Mouse (Mus musculus): ENCODE data around the gene Snx29. TPM values are rescaled to one million over a fixed set of nuclear protein-coding genes. Genes with fewer than 3 reads are reported as not detected.
"Not testable (repeated sequence)": the region's sequence is repeated elsewhere in the genome, so short reads cannot be mapped to it uniquely, and the experiment has no call there.

Snx29 gene
- polyA plus RNA-seq, 1 experiment from 2014 or later = 12.5 TPM

DNA sequence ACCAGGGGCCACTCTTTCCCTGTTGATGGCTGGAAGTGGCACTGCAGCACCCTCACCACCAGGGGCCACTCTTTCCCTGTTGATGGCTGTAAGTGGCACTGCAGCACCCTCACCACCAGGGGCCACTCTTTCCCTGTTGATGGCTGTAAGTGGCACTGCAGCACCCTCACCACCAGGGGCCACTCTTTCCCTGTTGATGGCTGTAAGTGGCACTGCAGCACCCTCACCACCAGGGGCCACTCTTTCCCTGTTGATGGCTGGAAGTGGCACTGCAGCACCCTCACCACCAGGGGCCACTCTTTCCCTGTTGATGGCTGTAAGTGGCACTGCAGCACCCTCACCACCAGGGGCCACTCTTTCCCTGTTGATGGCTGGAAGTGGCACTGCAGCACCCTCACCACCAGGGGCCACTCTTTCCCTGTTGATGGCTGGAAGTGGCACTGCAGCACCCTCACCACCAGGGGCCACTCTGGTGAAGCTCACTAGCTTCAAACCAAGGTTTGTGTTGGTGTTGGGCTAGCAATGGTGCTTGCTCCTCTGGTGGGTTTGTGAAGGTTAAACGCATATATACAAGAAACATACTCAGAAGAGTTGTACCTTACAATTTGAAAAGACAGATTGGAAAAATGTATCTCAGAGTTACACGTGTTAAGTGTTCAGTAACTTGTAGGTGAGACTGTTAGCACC is 101.0 kb downstream of the Snx29 start:
- WGBS = 92% methylated on average over 2 of the region's 2 CpGs
- H3K4me3 ChIP-seq; H3K27me3 ChIP-seq (ENCODE audit: low read depth, poor library complexity, severe bottlenecking); H3K9me3 ChIP-seq (replicated peaks); H3K27ac ChIP-seq; DNase-seq (ENCODE audit: low spot score); H3K36me3 ChIP-seq; H3K4me1 ChIP-seq: not testable (repeated sequence)

DNA sequence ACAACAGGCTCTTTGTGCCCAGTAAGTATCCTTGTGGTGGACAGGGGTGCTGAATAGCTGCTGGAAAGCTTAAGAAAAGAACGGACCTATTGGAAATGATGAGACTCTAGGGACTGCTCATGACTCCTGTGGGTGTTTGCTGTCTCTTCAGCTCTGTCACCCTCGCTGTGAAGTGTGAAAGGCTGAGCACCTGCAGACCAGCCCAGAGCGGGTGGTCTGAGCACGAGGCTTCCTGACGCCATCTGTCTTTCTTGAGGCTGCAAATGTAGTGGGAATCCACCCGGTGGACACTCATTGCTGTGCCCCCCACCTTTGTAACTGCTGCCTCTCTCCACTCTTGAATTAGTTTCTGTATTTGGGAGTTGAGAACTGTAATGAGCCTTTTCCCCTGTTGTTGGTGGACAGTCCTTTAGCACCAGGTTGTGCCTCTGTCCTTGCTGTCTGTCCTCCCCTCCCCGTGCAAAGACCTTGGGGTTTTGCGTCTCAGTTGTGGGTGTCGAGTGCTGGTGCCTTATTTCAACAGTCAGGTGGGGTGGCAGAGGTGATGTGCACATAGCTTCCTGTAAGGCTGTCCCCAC is 101.9 kb downstream of the Snx29 start:
- Histone ChIP-seq H3K27ac (no peak overlapping the region), H3K36me3 (peaks cover 8% of the 10 kb centered on the region), H3K9me3 (replicated peaks) (no peaks in the 10 kb centered on the region), H3K4me1 (no peaks in the 10 kb centered on the region), H3K4me3 (no peak overlapping the region), H3K27me3 (ENCODE audit: low read depth, poor library complexity, severe bottlenecking) (no peaks in the 10 kb centered on the region)
- no peak for DNase-seq (ENCODE audit: low spot score)
- 91% methylated on average over 9 of the region's 9 CpGs for WGBS

DNA sequence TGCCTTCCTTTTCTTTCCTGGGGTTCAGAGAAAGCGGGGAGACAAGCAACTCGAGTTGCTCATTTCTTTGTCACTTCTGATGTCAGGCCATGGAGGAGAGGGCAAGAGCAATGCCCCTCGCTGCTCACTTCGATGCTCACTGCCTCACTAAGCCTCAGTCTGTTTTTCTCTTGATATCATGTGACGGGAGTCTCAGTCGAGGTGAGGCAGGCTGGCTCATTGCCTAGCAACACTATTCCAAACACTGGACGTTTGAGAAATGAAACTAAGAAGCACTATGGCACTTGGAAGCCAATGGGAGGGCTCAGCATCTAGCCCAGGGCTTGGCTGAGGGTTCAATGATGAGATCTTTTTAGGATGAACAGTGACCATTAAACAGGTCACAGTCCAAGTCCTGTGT is 102.6 kb downstream of the Snx29 start:
- Histone ChIP-seq H3K27ac (no peak overlapping the region), H3K4me1 (no peaks in the 10 kb centered on the region), H3K27me3 (ENCODE audit: low read depth, poor library complexity, severe bottlenecking) (no peaks in the 10 kb centered on the region), H3K4me3 (no peak overlapping the region), H3K9me3 (replicated peaks) (no peaks in the 10 kb centered on the region), H3K36me3 (peaks cover 8% of the 10 kb centered on the region)
- 80% methylated on average over 7 of the region's 7 CpGs for whole genome bisulfite sequencing
- no peak for DNase-seq (ENCODE audit: low spot score)

DNA sequence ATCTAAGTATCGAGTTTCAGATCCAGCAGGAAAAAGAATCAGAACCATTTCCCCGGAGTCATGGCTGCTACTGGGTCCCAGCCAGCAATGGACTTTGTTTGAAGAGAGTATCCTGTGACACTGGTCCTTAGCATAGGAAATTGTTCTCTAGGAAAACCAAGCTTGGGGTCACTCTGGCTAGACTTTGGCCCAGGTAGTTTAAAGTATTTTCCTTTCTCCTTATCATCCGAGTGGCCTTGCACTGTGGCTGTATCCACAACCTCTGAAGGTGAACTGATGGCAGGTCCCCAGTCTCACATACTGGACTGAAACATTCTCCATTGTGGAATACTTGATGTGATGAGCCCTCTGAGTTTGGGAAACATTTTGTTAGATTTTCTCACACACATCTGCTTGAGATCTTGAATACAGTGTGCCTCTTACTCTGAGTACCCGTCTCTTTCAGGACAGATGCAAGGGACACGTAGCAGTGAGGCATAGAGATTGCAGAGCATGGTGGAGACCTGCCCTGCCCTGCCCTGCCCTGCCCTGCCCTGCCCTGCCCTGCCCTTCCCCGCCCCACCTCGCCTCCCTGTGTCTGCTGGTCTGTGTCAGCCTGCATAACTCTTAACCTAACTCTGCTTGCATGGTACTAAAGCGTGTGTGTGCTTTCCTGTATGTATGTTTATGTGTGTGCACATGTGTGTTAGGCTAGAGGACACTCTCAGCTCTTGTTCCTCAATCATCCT is 104.3 kb downstream of the Snx29 start:
- Histone ChIP-seq H3K27me3 (ENCODE audit: low read depth, poor library complexity, severe bottlenecking) (no peaks in the 10 kb centered on the region), H3K9me3 (replicated peaks) (no peaks in the 10 kb centered on the region), H3K4me1 (no peaks in the 10 kb centered on the region), H3K4me3 (no peak overlapping the region), H3K27ac (no peak overlapping the region), H3K36me3 (peaks cover 8% of the 10 kb centered on the region)
- DNase-seq (ENCODE audit: low spot score) = no peak
- WGBS = 71% methylated on average over 8 of the region's 8 CpGs

DNA sequence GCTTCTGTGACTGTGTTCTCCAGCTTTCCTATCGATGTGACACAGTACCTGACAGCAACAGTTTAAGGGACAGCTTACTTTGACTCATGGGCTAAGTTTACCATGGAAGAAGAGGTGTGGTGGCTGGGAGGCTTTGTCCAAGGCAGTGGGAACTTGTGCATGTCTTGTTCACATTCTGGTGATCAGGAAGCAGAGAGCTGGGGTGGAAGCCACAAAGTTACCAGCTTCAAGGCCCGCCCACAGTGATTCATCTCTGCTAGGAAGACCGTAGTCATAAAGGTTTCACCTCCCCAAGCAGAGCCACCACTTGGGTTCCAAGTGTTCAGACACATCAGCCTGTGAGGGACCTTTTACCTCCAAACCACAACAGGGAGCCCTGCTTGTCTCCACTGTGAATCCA is 107.1 kb downstream of the Snx29 start:
- no peak for DNase-seq (ENCODE audit: low spot score)
- WGBS = 96% methylated on average over 3 of the region's 3 CpGs
- no peaks in the 10 kb centered on the region for H3K4me1 ChIP-seq
- no peaks in the 10 kb centered on the region for H3K36me3 ChIP-seq
- H3K4me3 ChIP-seq = no peak overlapping the region
- no peaks in the 10 kb centered on the region for H3K27me3 ChIP-seq (ENCODE audit: low read depth, poor library complexity, severe bottlenecking)
- no peaks in the 10 kb centered on the region for H3K9me3 ChIP-seq (replicated peaks)
- no peak overlapping the region for H3K27ac ChIP-seq

DNA sequence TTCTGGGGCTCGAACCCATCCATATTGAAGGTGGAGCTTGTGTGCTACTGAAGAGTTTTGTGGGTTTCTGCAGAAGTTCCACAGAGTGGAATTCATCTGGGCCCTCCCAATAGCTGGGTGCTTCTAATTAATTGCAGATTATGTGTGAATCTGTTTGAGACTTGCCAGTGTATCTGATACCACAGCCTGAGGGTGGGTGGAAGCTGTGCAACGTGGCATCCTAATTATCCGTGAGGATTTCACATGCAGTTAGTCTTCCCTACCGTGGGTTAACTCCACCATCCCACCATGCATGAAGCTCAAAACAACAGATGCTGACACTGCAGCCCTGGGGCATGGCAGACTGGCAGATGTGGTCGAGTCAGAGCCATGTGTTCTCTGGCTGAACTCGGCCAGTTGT is 107.8 kb downstream of the Snx29 start:
- Histone ChIP-seq H3K4me3 (no peak overlapping the region), H3K4me1 (no peaks in the 10 kb centered on the region), H3K36me3 (no peaks in the 10 kb centered on the region), H3K9me3 (replicated peaks) (no peaks in the 10 kb centered on the region), H3K27me3 (ENCODE audit: low read depth, poor library complexity, severe bottlenecking) (no peaks in the 10 kb centered on the region), H3K27ac (no peak overlapping the region)
- DNase-seq (ENCODE audit: low spot score) = no peak
- WGBS = 85% methylated on average over 6 of the region's 6 CpGs

DNA sequence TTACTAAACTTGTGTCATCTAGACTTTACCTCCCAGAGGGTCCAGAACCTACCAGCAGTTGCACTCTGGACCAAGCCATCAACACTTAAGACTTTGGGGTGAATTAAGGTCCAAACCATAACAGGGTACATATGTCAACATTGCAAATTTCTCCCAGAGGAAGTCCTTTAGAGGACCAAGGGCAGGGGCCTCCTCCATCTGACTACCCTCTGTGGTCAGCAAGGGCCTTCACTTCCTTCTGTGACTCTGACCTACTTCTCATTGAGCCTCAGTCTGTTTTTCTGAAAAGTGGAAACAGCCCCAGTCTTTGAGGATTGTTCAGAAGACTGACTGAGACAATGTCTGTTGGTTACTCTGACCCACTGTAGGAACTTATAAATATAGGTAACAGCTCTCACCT is 111.1 kb downstream of the Snx29 start:
- Histone ChIP-seq H3K36me3 (no peaks in the 10 kb centered on the region), H3K27me3 (ENCODE audit: low read depth, poor library complexity, severe bottlenecking) (no peaks in the 10 kb centered on the region), H3K27ac (no peak overlapping the region), H3K4me3 (no peak overlapping the region), H3K9me3 (replicated peaks) (no peaks in the 10 kb centered on the region), H3K4me1 (no peaks in the 10 kb centered on the region)
- no peak for DNase-seq (ENCODE audit: low spot score)

DNA sequence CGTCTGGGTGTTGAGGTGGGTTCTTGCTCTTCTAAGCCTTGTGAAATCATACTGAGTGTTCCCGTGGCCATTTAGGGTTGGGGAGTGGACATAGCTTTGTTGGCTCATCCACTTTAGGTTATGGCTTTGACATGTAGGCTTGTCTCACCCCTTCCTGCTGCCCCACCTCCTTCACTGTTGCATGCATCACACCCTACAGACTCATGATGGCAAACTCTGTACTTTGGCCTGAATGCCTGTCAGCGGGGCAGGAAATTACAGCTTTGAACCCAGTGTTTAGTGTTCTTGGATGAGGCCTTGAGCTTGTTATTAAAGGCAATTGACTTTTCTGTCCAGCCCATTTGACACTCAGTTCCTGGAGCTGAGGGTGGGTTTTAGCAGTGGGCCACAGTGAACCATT is 114.9 kb downstream of the Snx29 start:
- DNase-seq (ENCODE audit: low spot score) = no peak
- no peak overlapping the region for H3K27ac ChIP-seq
- no peaks in the 10 kb centered on the region for H3K9me3 ChIP-seq (replicated peaks)
- WGBS = 79% methylated on average over 3 of the region's 3 CpGs
- no peaks in the 10 kb centered on the region for H3K36me3 ChIP-seq
- no peak overlapping the region for H3K4me3 ChIP-seq
- H3K27me3 ChIP-seq (ENCODE audit: low read depth, poor library complexity, severe bottlenecking) = no peaks in the 10 kb centered on the region
- H3K4me1 ChIP-seq = no peaks in the 10 kb centered on the region

DNA sequence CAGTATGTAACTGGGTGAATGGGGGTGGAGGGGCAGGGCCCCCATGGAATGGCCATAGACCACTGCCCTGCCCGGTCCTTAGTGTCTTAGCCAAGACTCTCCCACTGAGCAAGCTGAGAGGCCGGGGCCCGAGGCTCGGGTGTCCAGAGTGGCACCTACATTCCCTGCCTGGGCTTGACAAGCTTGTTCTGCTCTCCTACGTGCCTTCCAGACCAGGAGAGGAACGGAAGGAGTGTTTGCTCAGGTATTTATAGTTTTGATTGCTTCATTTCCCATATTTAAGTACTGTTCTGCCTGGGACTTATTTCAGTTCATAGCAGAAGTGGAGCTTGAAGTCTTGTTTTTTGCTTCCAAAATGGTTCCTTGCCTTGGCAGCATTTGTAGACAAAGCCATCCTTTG is 116.7 kb downstream of the Snx29 start:
- Histone ChIP-seq H3K4me3 (no peak overlapping the region), H3K27me3 (ENCODE audit: low read depth, poor library complexity, severe bottlenecking) (no peaks in the 10 kb centered on the region), H3K9me3 (replicated peaks) (no peaks in the 10 kb centered on the region), H3K27ac (no peak overlapping the region), H3K4me1 (no peaks in the 10 kb centered on the region), H3K36me3 (no peaks in the 10 kb centered on the region)
- WGBS = 89% methylated on average over 6 of the region's 6 CpGs
- no peak for DNase-seq (ENCODE audit: low spot score)

DNA sequence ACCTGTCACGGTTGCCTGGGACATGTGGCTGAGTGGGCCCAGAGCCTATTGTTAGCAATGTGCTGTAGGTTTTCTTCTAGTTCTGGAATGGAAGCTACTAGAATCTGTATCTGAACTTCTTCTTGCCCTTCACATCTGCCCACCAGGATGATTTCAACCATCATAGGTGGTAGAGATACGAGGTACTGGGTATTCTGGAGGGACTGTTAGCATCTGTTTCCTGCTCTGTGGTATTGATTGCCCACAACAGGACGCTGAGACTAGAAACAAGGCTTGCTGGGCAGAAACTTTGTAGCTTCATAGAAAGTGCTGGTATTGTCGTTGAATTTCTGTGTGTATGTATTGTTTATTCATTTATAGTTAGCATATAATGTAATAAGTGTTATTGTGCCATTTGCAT is 118.9 kb downstream of the Snx29 start:
- H3K36me3 ChIP-seq = no peaks in the 10 kb centered on the region
- no peak overlapping the region for H3K4me3 ChIP-seq
- no peaks in the 10 kb centered on the region for H3K27me3 ChIP-seq (ENCODE audit: low read depth, poor library complexity, severe bottlenecking)
- DNase-seq (ENCODE audit: low spot score) = no peak
- H3K4me1 ChIP-seq = no peaks in the 10 kb centered on the region
- 84% methylated on average over 4 of the region's 4 CpGs for WGBS
- H3K27ac ChIP-seq = no peak overlapping the region
- H3K9me3 ChIP-seq (replicated peaks) = no peaks in the 10 kb centered on the region

DNA sequence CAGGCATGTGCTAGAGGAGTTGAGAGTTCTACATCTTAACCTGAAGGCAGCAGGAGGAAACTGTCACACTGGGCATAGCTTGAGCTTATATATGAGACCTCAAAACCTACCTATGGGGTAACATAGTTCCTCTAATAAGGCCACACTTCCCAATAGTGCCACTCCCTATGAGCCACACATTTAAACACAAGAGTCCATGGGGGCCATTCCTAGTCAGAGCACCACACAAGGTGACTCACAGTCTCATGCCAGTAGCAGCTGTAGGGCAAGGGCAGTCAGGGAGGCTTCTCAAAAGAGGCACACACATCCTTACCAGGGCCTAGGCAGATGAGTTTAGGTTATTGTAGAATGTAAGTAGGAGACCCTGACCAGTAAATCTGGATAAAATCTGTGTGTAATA is 119.8 kb downstream of the Snx29 start:
- Histone ChIP-seq H3K9me3 (replicated peaks) (no peaks in the 10 kb centered on the region), H3K27me3 (ENCODE audit: low read depth, poor library complexity, severe bottlenecking) (no peaks in the 10 kb centered on the region), H3K4me1 (no peaks in the 10 kb centered on the region), H3K36me3 (peaks cover 6% of the 10 kb centered on the region; the same call in 1 of the 2 replicates), H3K27ac (no peak overlapping the region), H3K4me3 (no peak overlapping the region)
- DNase-seq (ENCODE audit: low spot score) = no peak

DNA sequence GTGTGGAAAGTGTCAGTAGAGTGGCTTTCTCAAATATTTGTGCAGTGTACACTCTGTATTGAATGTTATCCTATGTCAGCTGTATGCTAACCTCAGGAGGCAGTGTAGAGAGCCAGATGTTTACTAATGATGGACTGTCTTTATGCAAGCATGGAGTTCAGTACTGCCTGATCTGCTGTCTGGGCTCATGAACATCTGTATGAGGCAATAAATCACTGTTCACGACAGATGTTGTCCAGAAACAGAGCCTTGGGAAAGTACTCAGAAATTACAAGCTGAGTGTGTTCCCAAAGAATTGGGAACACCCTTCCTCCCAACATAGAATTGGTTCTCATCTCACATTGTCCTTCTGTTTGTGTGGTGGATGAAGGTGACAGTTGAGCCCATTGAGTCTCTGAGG is 121.9 kb downstream of the Snx29 start:
- Histone ChIP-seq H3K4me3 (no peak overlapping the region), H3K9me3 (replicated peaks) (no peaks in the 10 kb centered on the region), H3K27ac (no peak overlapping the region), H3K27me3 (ENCODE audit: low read depth, poor library complexity, severe bottlenecking) (no peaks in the 10 kb centered on the region), H3K36me3 (peaks cover 10% of the 10 kb centered on the region; the same call in 1 of the 2 replicates), H3K4me1 (no peaks in the 10 kb centered on the region)
- WGBS = 76% methylated on average over 1 of the region's 1 CpGs
- no peak for DNase-seq (ENCODE audit: low spot score)

DNA sequence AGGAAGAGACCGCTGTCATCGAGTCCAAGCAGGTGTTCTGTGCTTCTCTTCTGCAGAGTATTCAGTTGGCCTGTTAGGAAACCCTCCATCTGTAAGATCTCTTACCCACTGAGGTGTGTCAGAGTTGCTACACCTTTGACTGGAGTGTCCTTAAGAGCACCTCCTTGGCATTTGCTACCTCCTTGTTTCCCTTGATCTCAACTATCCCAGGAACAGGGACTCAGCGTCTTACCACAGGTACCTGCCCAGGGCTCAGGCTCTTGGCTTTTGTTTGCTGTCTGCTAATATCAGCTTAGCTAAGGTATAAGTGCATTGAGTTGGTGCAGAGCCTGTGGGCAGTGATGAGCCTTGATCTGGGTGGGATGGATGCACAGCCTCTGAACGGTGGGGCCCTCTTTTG is 124.3 kb downstream of the Snx29 start:
- Histone ChIP-seq H3K4me3 (no peak overlapping the region), H3K27ac (no peak overlapping the region), H3K27me3 (ENCODE audit: low read depth, poor library complexity, severe bottlenecking) (no peaks in the 10 kb centered on the region), H3K36me3 (peaks cover 10% of the 10 kb centered on the region; the same call in 1 of the 2 replicates), H3K9me3 (replicated peaks) (no peaks in the 10 kb centered on the region), H3K4me1 (no peaks in the 10 kb centered on the region)
- no peak for DNase-seq (ENCODE audit: low spot score)
- WGBS = 89% methylated on average over 4 of the region's 4 CpGs
